Mouse (Mus musculus) forebrain, embryonic 13.5 days (tissue): ENCODE data around the gene Msmp. TPM values are rescaled to one million over a fixed set of nuclear protein-coding genes. Genes with fewer than 3 reads are reported as not detected.
"Not testable (repeated sequence)": the region's sequence is repeated elsewhere in the genome, so short reads cannot be mapped to it uniquely, and the experiment has no call there.

Source experiments
- ATAC-seq: fragments of 200-750 bp; cut with Nextera tagmentation; 2 replicates; pipeline ENCODE4 v1.8.0; 2017
- H3K27ac ChIP-seq: fragments of 300-500 bp; sonication (generic); 2 replicates; pipeline ENCODE4 v1.5.1; 2015; ENCODE audit warnings: inconsistent platforms, mild to moderate bottlenecking, moderate library complexity
- H3K27me3 ChIP-seq: fragments of 300-500 bp; sonication (generic); 2 replicates; pipeline ENCODE4 v1.6.1; 2015; ENCODE audit warnings: mild to moderate bottlenecking, inconsistent platforms
- H3K36me3 ChIP-seq: fragments of 300-500 bp; sonication (generic); 2 replicates; pipeline ENCODE4 v1.6.1; 2015; ENCODE audit warnings: mild to moderate bottlenecking, inconsistent platforms; ENCODE audit not compliant: poor library complexity, severe bottlenecking
- H3K4me1 ChIP-seq: fragments of 300-500 bp; sonication (generic); 2 replicates; pipeline ENCODE4 v1.6.1; 2015; ENCODE audit warnings: inconsistent platforms
- H3K4me2 ChIP-seq: fragments of 300-500 bp; sonication (generic); 2 replicates; pipeline ENCODE4 v1.6.1; 2015; ENCODE audit warnings: inconsistent platforms, mild to moderate bottlenecking, moderate library complexity
- H3K4me3 ChIP-seq: fragments of 300-500 bp; sonication (generic); 2 replicates; pipeline ENCODE4 v1.5.1; 2015; ENCODE audit warnings: mild to moderate bottlenecking, inconsistent platforms
- H3K9ac ChIP-seq: fragments of 300-500 bp; sonication (generic); 2 replicates; pipeline ENCODE4 v1.6.1; 2015; ENCODE audit warnings: mild to moderate bottlenecking, inconsistent platforms
- H3K9me3 ChIP-seq: fragments of 300-500 bp; sonication (generic); replicated peaks from 2 replicates; pipeline ENCODE4 v1.6.1; 2016; ENCODE audit warnings: inconsistent platforms
- WGBS: fragments of 180-500 bp; shearing (Covaris S2); methylation state at CpG from one replicate; pipeline ENCODE4 v1.1.7; 2015; 5-methylcytosine and 5-hydroxymethylcytosine counted together
- polyA plus RNA-seq: library from polyadenylated mRNA; unstranded; fragments of >200 nt; fragmentation: Nextera tagmentation; extraction: Ambion mirVana; gene quantifications from 2 replicates; pipeline ENCODE4 v1.2.1, GENCODE M21; 2015

Msmp gene
- polyA plus RNA-seq, 1 experiment from 2014 or later: 1.8 TPM

DNA sequence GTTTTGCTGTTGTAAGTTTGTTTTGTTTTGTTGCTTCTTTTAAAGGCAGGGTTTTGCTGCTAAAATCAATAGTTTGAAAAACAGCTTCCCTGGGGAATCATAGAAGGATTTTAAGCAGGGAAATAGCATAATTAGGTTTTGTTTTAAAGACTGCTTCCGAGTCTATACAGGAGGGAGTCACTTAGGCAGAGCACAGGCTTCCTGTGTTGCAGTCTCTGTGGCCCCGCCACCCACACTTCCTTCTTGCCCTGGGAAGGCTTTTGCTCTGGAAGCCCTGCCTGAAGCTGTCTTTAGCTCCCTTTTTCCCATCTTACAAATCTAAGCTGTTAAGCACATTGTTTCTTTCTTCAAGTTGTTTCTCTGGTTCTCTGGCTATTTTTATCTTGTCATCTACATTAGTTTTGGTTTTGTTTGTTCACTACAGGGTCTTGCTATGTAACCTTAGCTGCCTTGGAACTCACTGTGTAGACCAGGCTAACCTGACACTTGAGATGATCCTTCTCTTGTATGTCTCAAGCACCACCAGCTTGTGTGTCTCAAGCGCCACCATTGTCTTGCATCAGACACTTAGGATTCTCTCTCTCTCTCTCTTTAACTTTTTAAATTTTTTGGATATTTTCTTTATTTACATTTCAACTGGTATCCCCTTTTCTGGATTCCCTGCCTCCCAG, 28.9 kb upstream of the Msmp start:
- H3K27ac ChIP-seq: no peak overlapping the region
- no peak overlapping the region for H3K4me2 ChIP-seq
- ATAC-seq: no peak
- H3K4me3 ChIP-seq: no peak overlapping the region
- H3K9me3 ChIP-seq: no peaks in the 10 kb centered on the region
- no peaks in the 10 kb centered on the region for H3K27me3 ChIP-seq
- H3K9ac ChIP-seq: no peak overlapping the region
- no peaks in the 10 kb centered on the region for H3K4me1 ChIP-seq
- WGBS: 60% methylated on average over 3 of the region's 3 CpGs
- H3K36me3 ChIP-seq: no peaks in the 10 kb centered on the region

- H3K4me3 ChIP-seq: no peak overlapping the region
- no peak overlapping the region for H3K9ac ChIP-seq
- H3K9me3 ChIP-seq: no peaks in the 10 kb centered on the region
- no peaks in the 10 kb centered on the region for H3K36me3 ChIP-seq
- no peak overlapping the region for H3K4me2 ChIP-seq
- no peaks in the 10 kb centered on the region for H3K4me1 ChIP-seq
- H3K27me3 ChIP-seq: no peaks in the 10 kb centered on the region
- H3K27ac ChIP-seq: no peak overlapping the region
- WGBS: 67% methylated on average over 10 of the region's 10 CpGs
- no peak for ATAC-seq
Measured at GRCm38 (mm10) chr4:43612534-43612933, 28.2 kb upstream of the Msmp start.

- H3K4me1 ChIP-seq: no peaks in the 10 kb centered on the region
- no peaks in the 10 kb centered on the region for H3K27me3 ChIP-seq
- H3K4me3 ChIP-seq: no peak overlapping the region
- no peaks in the 10 kb centered on the region for H3K36me3 ChIP-seq
- no peak overlapping the region for H3K4me2 ChIP-seq
- H3K9ac ChIP-seq: no peak overlapping the region
- H3K27ac ChIP-seq: no peak overlapping the region
- 85% methylated on average over 9 of the region's 9 CpGs for WGBS
- ATAC-seq: no peak
- H3K9me3 ChIP-seq: no peaks in the 10 kb centered on the region
Measured at GRCm38 (mm10) chr4:43604751-43605685, 20.7 kb upstream of the Msmp start.

- no peaks in the 10 kb centered on the region for H3K4me1 ChIP-seq
- no peak overlapping the region for H3K4me3 ChIP-seq
- H3K27ac ChIP-seq: no peak overlapping the region
- H3K27me3 ChIP-seq: no peaks in the 10 kb centered on the region
- H3K9ac ChIP-seq: no peak overlapping the region
- 67% methylated on average over 3 of the region's 3 CpGs for WGBS
- no peak for ATAC-seq
- H3K36me3 ChIP-seq: no peaks in the 10 kb centered on the region
- no peak overlapping the region for H3K4me2 ChIP-seq
- H3K9me3 ChIP-seq: no peaks in the 10 kb centered on the region
Measured at GRCm38 (mm10) chr4:43604099-43604498, 19.8 kb upstream of the Msmp start.

DNA sequence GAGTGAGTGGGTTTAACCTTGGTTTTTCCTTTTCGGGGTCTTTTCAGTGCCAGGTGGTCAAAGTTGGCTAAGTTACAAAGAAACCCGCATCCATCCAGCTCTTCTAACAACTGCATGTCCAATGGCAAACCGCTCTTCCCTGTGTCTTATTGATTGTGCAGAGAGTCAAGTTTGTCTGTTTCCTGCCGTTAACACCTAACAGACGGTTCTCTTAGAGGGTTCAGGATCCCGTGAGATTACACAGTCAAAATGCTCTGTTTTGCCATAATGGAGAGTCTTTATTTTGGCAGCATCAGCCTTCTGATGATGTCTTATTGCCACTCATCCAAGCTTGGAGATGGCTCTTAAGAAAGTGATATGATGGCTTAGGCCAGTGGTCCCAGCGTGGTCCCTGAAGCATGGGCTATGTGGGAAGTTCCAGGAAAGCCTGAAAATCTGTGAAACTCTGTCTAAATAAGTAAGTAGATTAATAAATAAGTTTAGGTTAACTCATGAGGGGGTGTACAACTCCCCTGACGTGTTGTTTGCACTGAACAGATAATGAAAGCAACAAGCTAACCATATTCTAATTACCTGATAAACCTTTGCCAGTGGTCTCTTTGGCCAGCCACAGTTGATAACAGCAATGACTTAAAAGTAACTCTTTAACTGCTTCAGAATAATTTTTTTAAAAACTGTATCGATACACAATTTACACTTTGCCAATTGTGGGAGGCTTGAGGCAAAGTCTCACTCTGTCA, 16.1 kb upstream of the Msmp start:
- Histone ChIP-seq H3K27me3 (no peaks in the 10 kb centered on the region), H3K9ac (no peak overlapping the region), H3K4me2 (no peak overlapping the region), H3K4me3 (no peak overlapping the region), H3K4me1 (no peaks in the 10 kb centered on the region), H3K9me3 (no peaks in the 10 kb centered on the region), H3K36me3 (no peaks in the 10 kb centered on the region), H3K27ac (no peak overlapping the region)
- no peak for ATAC-seq
- 83% methylated on average over 9 of the region's 9 CpGs for WGBS

DNA sequence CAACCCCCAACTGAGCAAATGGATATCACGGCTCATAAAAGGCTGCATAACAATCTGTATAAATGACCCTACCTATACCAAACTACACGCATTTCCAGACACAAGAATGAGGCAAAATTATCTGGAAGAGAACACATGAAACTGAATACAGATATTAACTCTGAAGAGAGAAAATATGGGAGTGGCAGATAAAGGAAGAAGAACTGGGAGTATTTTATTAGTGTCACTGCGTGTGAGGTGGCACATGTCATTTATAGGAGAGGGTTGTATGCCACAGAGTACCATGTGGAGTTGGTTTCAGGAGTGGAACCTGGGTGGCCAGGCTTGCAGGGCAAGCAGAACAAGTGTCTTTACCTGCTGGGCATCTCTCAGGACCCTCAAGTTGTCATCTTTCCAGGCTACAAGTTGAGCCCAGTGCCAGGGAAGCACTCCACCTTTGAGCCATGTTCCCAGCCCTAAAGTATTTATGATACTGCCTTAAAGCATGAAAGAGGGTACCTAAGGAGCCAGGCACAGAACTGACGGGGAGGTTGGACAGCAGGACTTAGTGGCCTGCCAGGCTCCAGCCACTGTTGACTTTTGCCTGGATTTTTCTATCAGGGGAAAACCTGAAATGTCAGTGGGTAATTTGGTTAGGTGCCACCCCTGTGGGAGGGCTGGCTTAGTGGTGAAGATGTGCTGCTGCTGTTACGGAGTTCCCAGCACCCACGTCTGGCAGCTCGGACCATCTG, 14.5 kb upstream of the Msmp start:
- no peak for ATAC-seq
- H3K4me3 ChIP-seq: no peak overlapping the region
- no peaks in the 10 kb centered on the region for H3K27me3 ChIP-seq
- H3K4me1 ChIP-seq: no peaks in the 10 kb centered on the region
- no peaks in the 10 kb centered on the region for H3K36me3 ChIP-seq
- no peak overlapping the region for H3K27ac ChIP-seq
- no peak overlapping the region for H3K9ac ChIP-seq
- H3K4me2 ChIP-seq: no peak overlapping the region
- no peaks in the 10 kb centered on the region for H3K9me3 ChIP-seq
- WGBS: 89% methylated on average over 7 of the region's 7 CpGs

DNA sequence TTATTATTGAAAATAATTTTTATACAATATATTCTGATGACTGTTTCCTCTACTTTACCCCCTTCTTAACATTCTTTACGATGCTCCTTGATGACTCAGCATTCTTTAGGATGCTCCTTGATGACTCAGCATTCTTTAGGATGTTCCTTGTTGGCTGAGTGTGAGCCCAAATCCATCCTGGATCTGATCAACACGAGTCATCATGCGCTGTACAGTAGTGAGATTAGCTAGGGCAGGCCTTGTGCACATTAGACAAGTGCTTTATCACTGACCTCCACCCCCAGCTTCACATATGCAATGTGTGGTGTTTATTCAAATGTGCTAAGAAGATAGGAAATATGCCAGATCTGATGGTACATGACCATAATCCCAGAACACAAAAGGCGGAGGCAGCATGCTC, 13.9 kb upstream of the Msmp start:
- ATAC-seq: no peak
- H3K9ac ChIP-seq: no peak overlapping the region
- H3K27me3 ChIP-seq: no peaks in the 10 kb centered on the region
- H3K9me3 ChIP-seq: no peaks in the 10 kb centered on the region
- H3K4me1 ChIP-seq: no peaks in the 10 kb centered on the region
- no peak overlapping the region for H3K4me2 ChIP-seq
- no peaks in the 10 kb centered on the region for H3K36me3 ChIP-seq
- H3K4me3 ChIP-seq: no peak overlapping the region
- no peak overlapping the region for H3K27ac ChIP-seq
- 87% methylated on average over 4 of the region's 4 CpGs for WGBS

DNA sequence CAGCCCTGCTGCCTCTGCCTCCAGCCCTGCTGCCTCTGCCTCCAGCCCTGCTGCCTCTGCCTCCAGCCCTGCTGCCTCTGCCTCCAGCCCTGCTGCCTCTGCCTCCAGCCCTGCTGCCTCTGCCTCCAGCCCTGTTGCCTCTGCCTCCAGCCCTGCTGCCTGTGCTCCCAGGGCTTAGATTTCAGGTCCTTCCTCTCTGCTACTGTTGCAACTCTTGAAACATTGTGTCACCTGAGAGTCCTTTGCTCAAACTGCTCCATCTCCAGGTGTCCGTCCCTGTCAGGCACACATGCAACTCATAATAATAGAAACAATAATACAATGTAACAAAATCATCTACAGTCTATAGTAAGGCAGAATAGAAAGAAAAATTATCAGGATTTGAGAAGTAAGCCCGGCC, 12.3 kb upstream of the Msmp start:
- not testable (repeated sequence) for H3K27me3 ChIP-seq, H3K9ac ChIP-seq, ATAC-seq, H3K36me3 ChIP-seq, H3K4me2 ChIP-seq, H3K9me3 ChIP-seq, H3K4me3 ChIP-seq, H3K27ac ChIP-seq, H3K4me1 ChIP-seq
- WGBS: 84% methylated on average over 2 of the region's 2 CpGs

GRCm38 (mm10) chr4:43593453-43593852, 9.2 kb upstream of the Msmp start:
- no peaks in the 10 kb centered on the region for H3K9me3 ChIP-seq
- H3K4me3 ChIP-seq: no peak overlapping the region
- H3K27me3 ChIP-seq: no peaks in the 10 kb centered on the region
- WGBS: 78% methylated on average over 3 of the region's 3 CpGs
- no peaks in the 10 kb centered on the region for H3K4me1 ChIP-seq
- no peaks in the 10 kb centered on the region for H3K36me3 ChIP-seq
- ATAC-seq: no peak
- no peak overlapping the region for H3K4me2 ChIP-seq
- H3K27ac ChIP-seq: no peak overlapping the region
- no peak overlapping the region for H3K9ac ChIP-seq

- no peak for ATAC-seq
- H3K27ac ChIP-seq: no peak overlapping the region
- no peaks in the 10 kb centered on the region for H3K9me3 ChIP-seq
- no peak overlapping the region for H3K4me3 ChIP-seq
- H3K4me1 ChIP-seq: no peaks in the 10 kb centered on the region
- no peak overlapping the region for H3K4me2 ChIP-seq
- WGBS: 75% methylated on average over 3 of the region's 3 CpGs
- H3K9ac ChIP-seq: no peak overlapping the region
- no peaks in the 10 kb centered on the region for H3K27me3 ChIP-seq
- no peaks in the 10 kb centered on the region for H3K36me3 ChIP-seq
Measured at GRCm38 (mm10) chr4:43591961-43592360, 7.7 kb upstream of the Msmp start.

- no peaks in the 10 kb centered on the region for H3K9me3 ChIP-seq
- ATAC-seq: no peak
- WGBS: 94% methylated on average over 5 of the region's 5 CpGs
Measured at GRCm38 (mm10) chr4:43591543-43591942, 7.2 kb upstream of the Msmp start.

More at GRCm38 (mm10) chr4:43591543-43591942, 7.2 kb upstream of the Msmp start:
- Histone ChIP-seq H3K4me3 (no peak overlapping the region), H3K27me3 (no peaks in the 10 kb centered on the region), H3K36me3 (no peaks in the 10 kb centered on the region), H3K27ac (no peak overlapping the region), H3K9ac (no peak overlapping the region), H3K4me1 (no peaks in the 10 kb centered on the region), H3K4me2 (no peak overlapping the region)
